Mouse (Mus musculus) erythroblast, embryonic 14.5 days (primary cell): ENCODE data around the gene Lpo. TPM values are rescaled to one million over a fixed set of nuclear protein-coding genes. Genes with fewer than 3 reads are reported as not detected.

Source experiments
- H3K27me3 ChIP-seq: 2 replicates; pipeline ENCODE4 v1.6.1; 2012; ENCODE audit warnings: inconsistent platforms; ENCODE audit not compliant: control insufficient read depth
- H3K36me3 ChIP-seq: 2 replicates; pipeline ENCODE4 v1.6.1; 2012; ENCODE audit warnings: mild to moderate bottlenecking, inconsistent platforms; ENCODE audit not compliant: control insufficient read depth
- H3K4me1 ChIP-seq: 2 replicates; pipeline ENCODE4 v1.6.1; 2012; ENCODE audit warnings: inconsistent platforms; ENCODE audit not compliant: control insufficient read depth
- H3K4me3 ChIP-seq: replicated peaks from 2 replicates; pipeline ENCODE3; 2012; ENCODE audit warnings: moderate library complexity, mild to moderate bottlenecking, inconsistent platforms
- H3K9me3 ChIP-seq: 2 replicates; pipeline ENCODE4 v1.6.1; 2012; ENCODE audit warnings: low read length, inconsistent platforms, mixed read lengths; ENCODE audit not compliant: control insufficient read depth
- GATA1 ChIP-seq: IDR thresholded peaks from 2 replicates; pipeline ENCODE4 v1.6.1; 2012; ENCODE audit warnings: low read length, inconsistent platforms, mixed read lengths
- TAL1 ChIP-seq: IDR thresholded peaks from 3 replicates; pipeline ENCODE4 v1.6.1; 2012; ENCODE audit warnings: low read length, inconsistent platforms, mixed read lengths
- polyA plus RNA-seq: library from polyadenylated mRNA; stranded (reverse); fragments of >175 nt; gene quantifications from 2 replicates; pipeline ENCODE4 v1.2.3, GENCODE M21; 2012

Gene Lpo
- polyA plus RNA-seq, 1 experiment: not detected

- TF ChIP-seq TAL1 (no peak), GATA1 (no peak)
- Histone ChIP-seq H3K27me3 (peaks cover 19% of the 10 kb centered on the region), H3K9me3 (no peaks in the 10 kb centered on the region), H3K36me3 (no peaks in the 10 kb centered on the region), H3K4me1 (peaks cover 17% of the 10 kb centered on the region), H3K4me3 (no peak overlapping the region)
These were observed 49.2 kb downstream of the Lpo start for GRCm38 (mm10) chr11:87778915-87779314.

- peaks cover 19% of the 10 kb centered on the region for H3K27me3 ChIP-seq
- peaks cover 14% of the 10 kb centered on the region for H3K4me1 ChIP-seq
- no peak for TF ChIP-seq TAL1
- H3K36me3 ChIP-seq: no peaks in the 10 kb centered on the region
- no peaks in the 10 kb centered on the region for H3K9me3 ChIP-seq
- H3K4me3 ChIP-seq: peak overlapping the region; percentile 38
These were observed 49.9 kb downstream of the Lpo start for GRCm38 (mm10) chr11:87778100-87778765.

GRCm38 (mm10) chr11:87772354-87772753, 55.7 kb downstream of the Lpo start:
- Histone ChIP-seq H3K36me3 (no peaks in the 10 kb centered on the region), H3K9me3 (no peaks in the 10 kb centered on the region), H3K4me3 (no peak overlapping the region), H3K27me3 (peaks cover 5% of the 10 kb centered on the region), H3K4me1 (no peaks in the 10 kb centered on the region)
- no peak for TF ChIP-seq TAL1
- no peak for TF ChIP-seq GATA1

- no peaks in the 10 kb centered on the region for H3K9me3 ChIP-seq
- peaks cover 16% of the 10 kb centered on the region for H3K27me3 ChIP-seq
- TF ChIP-seq TAL1 (no peak), GATA1 (no peak)
- H3K4me3 ChIP-seq: no peak overlapping the region
- no peaks in the 10 kb centered on the region; the same call in 1 of the 2 replicates for H3K4me1 ChIP-seq
- H3K36me3 ChIP-seq: no peaks in the 10 kb centered on the region
These were observed 57.1 kb downstream of the Lpo start for GRCm38 (mm10) chr11:87770989-87771388.

- TF ChIP-seq GATA1 (no peak), TAL1 (no peak)
These were observed 59.3 kb downstream of the Lpo start for GRCm38 (mm10) chr11:87768745-87769144.

GRCm38 (mm10) chr11:87763988-87764876, 63.9 kb downstream of the Lpo start:
- Histone ChIP-seq H3K9me3 (peaks cover 14% of the 10 kb centered on the region), H3K27me3 (peaks cover 75% of the 10 kb centered on the region), H3K4me3 (no peak overlapping the region), H3K4me1 (peaks cover 34% of the 10 kb centered on the region), H3K36me3 (no peaks in the 10 kb centered on the region)
- TF ChIP-seq GATA1 (no peak), TAL1 (no peak)

More at GRCm38 (mm10) chr11:87768745-87769144, 59.3 kb downstream of the Lpo start:
- Histone ChIP-seq H3K9me3 (peaks cover 9% of the 10 kb centered on the region), H3K4me1 (peaks cover 8% of the 10 kb centered on the region), H3K4me3 (no peak overlapping the region), H3K36me3 (no peaks in the 10 kb centered on the region), H3K27me3 (peaks cover 38% of the 10 kb centered on the region)

- Histone ChIP-seq H3K36me3 (peaks cover 2% of the 10 kb centered on the region), H3K27me3 (peaks cover 75% of the 10 kb centered on the region), H3K4me1 (peaks cover 40% of the 10 kb centered on the region), H3K4me3 (no peak overlapping the region), H3K9me3 (peaks cover 14% of the 10 kb centered on the region)
- TF ChIP-seq TAL1 (no peak), GATA1 (no peak)
These were observed 64.5 kb downstream of the Lpo start for GRCm38 (mm10) chr11:87763511-87763987.

GRCm38 (mm10) chr11:87762702-87763385, 65.2 kb downstream of the Lpo start:
- H3K9me3 ChIP-seq: peaks cover 14% of the 10 kb centered on the region
- TF ChIP-seq TAL1: no peak
- peaks cover 47% of the 10 kb centered on the region for H3K4me1 ChIP-seq
- H3K4me3 ChIP-seq: no peak overlapping the region
- H3K27me3 ChIP-seq: peaks cover 74% of the 10 kb centered on the region
- peaks cover 9% of the 10 kb centered on the region for H3K36me3 ChIP-seq
